Mouse (Mus musculus) liver, embryonic 15.5 days (tissue): ENCODE results near the gene Plcxd2. TPM values are rescaled to one million over a fixed set of nuclear protein-coding genes. Genes with fewer than 3 reads are reported as not detected.

ENCODE experiments used
- ATAC-seq: fragments of 200-750 bp; cut with Nextera tagmentation; 2 replicates; pipeline ENCODE4 v1.8.0; 2017; ENCODE audit warnings: moderate number of reproducible peaks, mild to moderate bottlenecking, moderate library complexity; ENCODE audit not compliant: insufficient read depth
- H3K27ac ChIP-seq: fragments of 300-500 bp; sonication (generic); replicated peaks from 2 replicates; pipeline ENCODE4 v1.5.1; 2015; ENCODE audit warnings: mild to moderate bottlenecking, inconsistent platforms
- H3K27me3 ChIP-seq: fragments of 300-500 bp; sonication (generic); 2 replicates; pipeline ENCODE4 v1.6.1; 2015; ENCODE audit warnings: mild to moderate bottlenecking, inconsistent platforms
- H3K36me3 ChIP-seq: fragments of 300-500 bp; sonication (generic); replicated peaks from 2 replicates; pipeline ENCODE4 v1.6.1; 2015; ENCODE audit warnings: moderate library complexity, mild to moderate bottlenecking, inconsistent platforms
- H3K4me1 ChIP-seq: fragments of 300-500 bp; sonication (generic); replicated peaks from 2 replicates; pipeline ENCODE4 v1.6.1; 2015; ENCODE audit warnings: inconsistent platforms
- H3K4me2 ChIP-seq: fragments of 300-500 bp; sonication (generic); 2 replicates; pipeline ENCODE4 v1.6.1; 2015; ENCODE audit warnings: moderate library complexity, mild to moderate bottlenecking, inconsistent platforms
- H3K4me3 ChIP-seq: fragments of 300-500 bp; sonication (generic); replicated peaks from 2 replicates; pipeline ENCODE4 v1.5.1; 2015; ENCODE audit warnings: mild to moderate bottlenecking, inconsistent platforms
- H3K9ac ChIP-seq: fragments of 300-500 bp; sonication (generic); 2 replicates; pipeline ENCODE4 v1.6.1; 2015; ENCODE audit warnings: moderate library complexity, mild to moderate bottlenecking, inconsistent platforms
- H3K9me3 ChIP-seq: fragments of 300-500 bp; sonication (generic); replicated peaks from 2 replicates; pipeline ENCODE4 v1.6.1; 2016; ENCODE audit warnings: inconsistent platforms
- WGBS: fragments of 180-500 bp; shearing (Covaris S2); methylation state at CpG from one replicate; pipeline ENCODE4 v1.1.7; 2015; ENCODE audit warnings: mixed read lengths; ENCODE audit not compliant: insufficient replicate concordance; 5-methylcytosine and 5-hydroxymethylcytosine counted together
- polyA plus RNA-seq: library from polyadenylated mRNA; unstranded; fragments of >200 nt; fragmentation: Nextera tagmentation; extraction: Ambion mirVana; gene quantifications from 2 replicates; pipeline ENCODE4 v1.2.1, GENCODE M21; 2015

The Plcxd2 gene
- polyA plus RNA-seq, 1 experiment from 2014 or later: 2.9 TPM

DNA sequence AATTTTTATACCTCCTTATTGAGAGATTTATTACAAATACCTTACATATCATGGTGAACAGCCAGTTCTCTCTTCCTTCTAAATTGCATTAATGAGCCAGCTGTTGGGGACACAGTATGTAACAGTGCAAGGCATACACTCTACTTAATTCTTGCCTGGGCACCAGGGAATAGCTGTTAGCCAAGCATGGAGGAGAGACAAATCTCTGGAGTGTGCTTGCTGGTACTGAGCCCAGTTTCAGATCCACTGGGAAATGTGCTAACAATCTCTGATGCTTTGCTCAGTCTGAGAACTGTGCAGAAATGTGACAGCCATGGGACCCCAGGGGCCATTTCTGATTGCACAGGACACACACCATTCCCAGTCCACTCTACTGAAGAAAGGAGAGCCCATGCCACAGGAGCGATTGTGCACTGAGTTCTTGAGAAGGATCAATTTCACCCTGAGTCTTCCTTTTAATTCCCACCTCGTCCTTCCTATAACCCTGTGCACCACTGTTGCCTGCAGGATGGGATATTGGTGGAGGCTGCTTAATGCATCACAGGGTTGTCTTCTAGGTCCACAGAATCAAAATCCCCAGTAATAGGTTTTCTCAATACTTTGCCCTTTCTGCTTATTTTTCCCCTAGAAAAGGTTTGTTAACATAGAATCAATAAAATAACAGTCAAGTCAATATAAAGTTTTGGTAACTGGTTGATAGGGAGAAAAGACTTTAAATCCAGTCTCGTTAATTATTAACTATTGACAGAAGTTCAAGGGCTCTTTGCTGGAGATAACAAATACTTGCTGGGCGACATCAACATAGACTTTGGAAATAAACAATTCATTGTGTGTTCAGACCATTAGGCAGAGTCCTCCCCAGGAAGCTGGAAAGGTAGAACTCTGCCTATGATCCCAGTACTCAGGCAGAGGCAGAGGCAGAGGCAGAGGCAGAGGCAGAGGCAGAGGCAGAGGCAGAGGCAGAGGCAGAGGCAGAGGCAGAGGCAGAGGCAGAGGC lies 25.1 kb downstream of the Plcxd2 start:
- Histone ChIP-seq H3K9ac (no peak overlapping the region), H3K27me3 (no peaks in the 10 kb centered on the region), H3K36me3 (no peaks in the 10 kb centered on the region), H3K9me3 (no peaks in the 10 kb centered on the region), H3K4me2 (no peak overlapping the region), H3K27ac (peak overlapping the region; percentile 58), H3K4me3 (no peak overlapping the region), H3K4me1 (no peaks in the 10 kb centered on the region)
- WGBS: 48% methylated on average over 4 of the region's 4 CpGs
- peak; percentile 68 for ATAC-seq

DNA sequence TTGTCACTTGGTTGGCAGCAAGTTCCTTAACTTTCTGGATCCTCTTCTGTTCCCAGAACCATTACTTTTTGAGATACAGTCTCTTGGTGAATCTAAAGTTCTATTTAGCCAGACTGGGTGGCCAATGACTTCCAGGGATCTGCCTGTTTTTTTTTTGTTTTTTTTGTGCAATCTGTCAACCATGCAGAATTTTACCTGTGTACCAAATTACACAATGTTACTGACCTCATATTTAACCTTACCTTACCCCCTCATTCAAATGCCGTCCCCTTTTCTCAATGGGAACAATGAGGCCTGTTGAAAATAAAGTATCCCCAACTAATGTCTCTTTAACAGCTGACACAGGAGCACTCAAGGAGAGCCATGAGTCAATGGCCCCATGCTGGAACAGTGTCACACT lies 33.8 kb downstream of the Plcxd2 start:
- WGBS: 72% methylated on average over 1 of the region's 1 CpGs
- ATAC-seq: no peak
- Histone ChIP-seq H3K9ac (no peak overlapping the region), H3K27me3 (no peaks in the 10 kb centered on the region), H3K27ac (no peak overlapping the region), H3K36me3 (no peaks in the 10 kb centered on the region), H3K4me1 (no peaks in the 10 kb centered on the region), H3K9me3 (no peaks in the 10 kb centered on the region), H3K4me3 (no peak overlapping the region), H3K4me2 (no peak overlapping the region)

DNA sequence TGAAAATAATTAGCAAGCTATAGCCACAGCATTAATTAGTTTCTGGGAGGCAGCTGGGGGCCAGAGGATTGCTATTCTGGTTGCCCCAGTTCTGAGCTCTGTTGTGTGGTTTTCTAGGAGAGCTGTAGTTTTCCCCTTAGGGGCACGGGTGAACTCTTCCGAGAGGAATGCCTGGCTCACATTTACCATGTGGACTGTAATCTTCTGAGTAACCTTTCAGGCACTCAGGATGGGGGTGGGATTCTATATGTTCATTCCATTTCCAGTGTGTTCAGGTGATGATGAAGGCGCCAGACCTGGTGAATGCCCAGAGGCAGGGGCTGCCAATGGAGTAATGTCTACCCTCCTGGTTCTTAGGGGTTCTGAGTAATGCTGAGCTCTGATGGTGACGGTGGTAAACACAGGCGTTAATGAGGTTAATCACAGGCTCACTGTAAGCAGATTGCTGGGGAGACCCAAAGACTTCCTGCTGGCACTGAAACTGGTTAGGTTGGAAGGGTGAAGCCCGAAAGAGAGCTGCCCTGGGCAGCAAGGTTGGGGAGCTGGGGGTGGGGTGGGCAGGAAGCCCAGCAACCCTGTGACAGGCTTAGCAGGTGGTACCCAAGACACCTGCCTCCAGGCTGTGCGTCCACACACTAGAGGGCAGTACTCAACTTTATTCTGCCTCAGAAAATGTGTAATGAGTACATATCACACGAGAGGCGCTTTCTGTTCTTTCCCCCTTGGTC lies 35.9 kb downstream of the Plcxd2 start:
- no peak overlapping the region for H3K27ac ChIP-seq
- 49% methylated on average over 9 of the region's 9 CpGs for WGBS
- no peak overlapping the region for H3K4me2 ChIP-seq
- no peaks in the 10 kb centered on the region for H3K27me3 ChIP-seq
- no peaks in the 10 kb centered on the region for H3K9me3 ChIP-seq
- no peaks in the 10 kb centered on the region for H3K36me3 ChIP-seq
- no peaks in the 10 kb centered on the region for H3K4me1 ChIP-seq
- no peak for ATAC-seq
- no peak overlapping the region for H3K4me3 ChIP-seq
- H3K9ac ChIP-seq: no peak overlapping the region

DNA sequence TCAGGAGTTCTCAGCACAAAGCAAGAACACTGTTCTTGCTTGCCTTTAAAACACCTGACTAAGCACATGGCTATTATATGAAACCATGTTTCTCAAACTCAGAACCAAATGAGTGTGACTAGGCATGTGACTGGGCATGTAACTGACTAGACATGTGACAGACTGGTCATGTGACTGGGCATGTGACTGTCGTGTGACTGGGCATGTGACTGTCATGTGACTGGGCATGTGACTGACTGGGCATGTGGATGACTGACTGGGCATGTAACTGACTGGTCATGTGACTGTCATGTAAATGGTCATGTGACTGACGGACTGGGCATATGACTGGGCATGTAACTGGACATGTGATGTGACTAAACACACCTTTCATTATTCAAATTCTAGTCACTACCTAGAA lies 39.8 kb downstream of the Plcxd2 start:
- WGBS: 58% methylated on average over 2 of the region's 2 CpGs
- ATAC-seq: no peak

DNA sequence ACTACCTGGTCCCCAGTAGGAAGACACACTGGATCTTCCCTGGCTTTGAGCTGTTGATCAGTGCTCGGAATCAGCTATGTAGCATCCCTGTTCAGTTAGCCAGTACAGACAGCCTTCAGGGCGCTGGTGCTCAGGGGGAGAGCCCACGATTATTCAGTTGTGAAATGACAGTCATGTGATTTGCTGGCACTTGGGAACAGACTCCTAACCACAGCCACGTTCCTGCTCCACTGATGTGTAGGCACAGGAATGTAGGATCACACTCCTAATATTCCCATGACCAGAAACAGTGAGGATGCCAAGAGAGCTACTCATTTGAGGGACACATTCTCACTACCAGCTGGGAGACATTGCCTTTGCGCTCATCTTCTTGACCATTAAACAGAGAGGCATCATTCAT lies 41.3 kb downstream of the Plcxd2 start:
- Histone ChIP-seq H3K27ac (no peak overlapping the region), H3K4me2 (no peak overlapping the region), H3K9ac (no peak overlapping the region), H3K36me3 (no peaks in the 10 kb centered on the region), H3K4me3 (no peak overlapping the region), H3K27me3 (no peaks in the 10 kb centered on the region), H3K4me1 (no peaks in the 10 kb centered on the region), H3K9me3 (no peaks in the 10 kb centered on the region)
- 45% methylated on average over 5 of the region's 5 CpGs for WGBS
- ATAC-seq: no peak

More for the DNA sequence above, 39.8 kb downstream of the Plcxd2 start:
- Histone ChIP-seq H3K27ac (no peak overlapping the region), H3K9ac (no peak overlapping the region), H3K4me3 (no peak overlapping the region), H3K9me3 (no peaks in the 10 kb centered on the region), H3K4me2 (no peak overlapping the region), H3K4me1 (no peaks in the 10 kb centered on the region), H3K27me3 (no peaks in the 10 kb centered on the region), H3K36me3 (no peaks in the 10 kb centered on the region)

DNA sequence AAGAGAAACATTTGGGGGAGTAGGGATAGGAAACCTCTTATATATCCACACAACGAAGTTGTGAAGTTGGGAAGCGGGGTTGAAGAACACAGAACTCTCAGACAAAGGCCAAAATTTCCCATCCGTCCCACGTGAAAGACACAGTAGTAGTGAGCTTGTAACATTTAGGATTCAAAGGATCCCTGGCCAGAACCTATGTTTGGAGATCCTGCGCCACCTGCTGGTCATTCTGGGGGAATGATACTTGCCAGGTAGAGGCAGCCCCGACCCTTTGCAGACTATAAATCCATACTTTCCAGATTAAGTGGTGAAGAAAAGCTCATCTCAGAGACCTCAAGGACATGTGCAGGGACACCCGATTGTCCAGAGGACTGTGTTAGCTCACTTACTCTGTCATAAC lies 42.5 kb downstream of the Plcxd2 start:
- Histone ChIP-seq H3K27ac (no peak overlapping the region), H3K9me3 (no peaks in the 10 kb centered on the region), H3K4me1 (no peaks in the 10 kb centered on the region), H3K4me3 (no peak overlapping the region), H3K4me2 (no peak overlapping the region), H3K36me3 (no peaks in the 10 kb centered on the region), H3K9ac (no peak overlapping the region), H3K27me3 (no peaks in the 10 kb centered on the region)
- 10% methylated on average over 7 of the region's 7 CpGs for WGBS
- ATAC-seq: no peak

DNA sequence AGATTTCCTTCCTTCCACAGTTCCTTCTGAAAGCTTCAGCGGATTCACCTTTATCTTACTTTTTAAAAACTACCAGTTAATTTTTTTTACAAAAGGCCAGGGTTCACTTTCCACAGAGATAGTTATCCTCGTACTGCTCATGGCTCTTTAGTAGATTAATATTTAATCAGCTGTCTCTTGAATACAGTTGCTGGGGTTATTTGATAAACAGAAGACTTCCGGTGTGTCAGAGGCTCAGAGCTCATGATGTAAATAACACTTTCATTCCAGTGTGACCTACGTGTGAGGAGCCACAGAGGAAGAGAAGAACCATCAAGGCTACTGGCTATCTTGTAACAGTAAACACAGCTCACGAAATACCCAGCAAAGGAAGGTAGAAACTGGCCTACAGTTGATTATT lies 43.4 kb downstream of the Plcxd2 start:
- Histone ChIP-seq H3K36me3 (no peaks in the 10 kb centered on the region), H3K4me2 (no peak overlapping the region), H3K9me3 (no peaks in the 10 kb centered on the region), H3K4me3 (no peak overlapping the region), H3K27me3 (no peaks in the 10 kb centered on the region), H3K27ac (0 out of 2 replicates have a peak overlapping the region, but pooled peaks have one; percentile 12), H3K9ac (no peak overlapping the region), H3K4me1 (no peaks in the 10 kb centered on the region)
- peak; percentile 51 for ATAC-seq
- 38% methylated on average over 5 of the region's 5 CpGs for WGBS

DNA sequence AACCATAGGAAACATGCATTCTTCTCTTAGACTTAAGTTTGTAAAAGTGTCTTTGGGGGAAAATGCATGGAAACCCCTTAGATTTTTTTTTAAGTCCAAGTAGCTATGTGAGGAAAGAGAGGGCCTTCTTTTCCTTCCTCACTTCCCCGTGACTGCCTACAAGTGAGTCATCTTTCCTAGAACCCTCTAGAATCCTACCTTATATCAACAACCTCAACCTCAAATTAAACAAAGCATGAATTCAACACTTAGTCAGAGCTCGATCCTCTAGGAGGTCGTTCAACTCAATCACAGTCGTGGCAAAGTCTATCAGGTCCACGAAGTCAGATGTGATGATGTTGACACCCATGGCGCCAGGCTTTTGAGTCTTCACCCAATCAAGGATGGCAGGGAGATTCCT lies 45.2 kb downstream of the Plcxd2 start:
- Histone ChIP-seq H3K4me3 (no peak overlapping the region), H3K27me3 (no peaks in the 10 kb centered on the region), H3K36me3 (no peaks in the 10 kb centered on the region), H3K4me2 (no peak overlapping the region), H3K4me1 (no peaks in the 10 kb centered on the region), H3K9me3 (no peaks in the 10 kb centered on the region), H3K27ac (no peak overlapping the region), H3K9ac (no peak overlapping the region)
- WGBS: 57% methylated on average over 6 of the region's 6 CpGs
- no peak for ATAC-seq

DNA sequence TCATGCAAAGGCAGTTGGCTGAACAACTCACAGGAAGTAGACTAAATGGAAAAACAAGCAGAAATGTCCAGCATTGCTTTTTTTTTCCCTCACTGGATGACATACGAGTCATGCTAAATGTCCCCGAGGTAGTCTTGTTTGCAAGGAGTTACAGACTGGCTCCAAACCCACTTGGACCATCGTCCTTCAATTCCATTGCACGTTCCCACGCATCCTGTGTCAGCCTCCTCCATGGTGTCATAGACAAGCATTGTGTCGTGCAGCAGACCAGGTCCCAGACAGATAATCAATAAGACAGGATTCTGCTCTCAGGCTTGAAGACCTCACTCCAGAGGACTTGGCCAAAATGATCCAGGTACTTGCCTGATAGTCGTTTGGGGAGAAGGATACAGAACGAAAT lies 46.2 kb downstream of the Plcxd2 start:
- WGBS: 62% methylated on average over 8 of the region's 8 CpGs
- Histone ChIP-seq H3K9ac (no peak overlapping the region), H3K4me1 (no peaks in the 10 kb centered on the region), H3K9me3 (no peaks in the 10 kb centered on the region), H3K36me3 (no peaks in the 10 kb centered on the region), H3K4me3 (no peak overlapping the region), H3K27me3 (no peaks in the 10 kb centered on the region), H3K27ac (no peak overlapping the region), H3K4me2 (no peak overlapping the region)
- no peak for ATAC-seq

DNA sequence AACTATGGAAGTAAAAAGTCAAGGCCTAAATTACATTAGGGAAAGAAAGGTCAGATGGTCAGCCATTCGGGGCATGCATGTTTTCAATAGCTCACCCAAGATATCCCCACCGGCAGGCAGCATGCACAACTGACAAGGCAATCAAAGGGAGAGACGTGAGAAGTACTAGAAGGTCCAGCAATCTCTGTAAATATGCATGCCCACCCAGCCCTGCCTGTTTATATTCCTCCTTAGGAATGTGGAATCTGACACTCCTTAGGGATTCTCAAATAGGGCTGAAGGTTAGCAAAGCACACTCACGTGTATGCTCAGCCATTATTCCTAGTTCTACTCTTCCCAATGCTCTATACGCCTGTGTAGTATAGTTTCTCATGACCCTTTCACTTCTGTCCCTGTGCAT lies 46.9 kb downstream of the Plcxd2 start:
- Histone ChIP-seq H3K36me3 (no peaks in the 10 kb centered on the region), H3K4me2 (no peak overlapping the region), H3K27ac (no peak overlapping the region), H3K9me3 (no peaks in the 10 kb centered on the region), H3K27me3 (no peaks in the 10 kb centered on the region), H3K9ac (no peak overlapping the region), H3K4me1 (no peaks in the 10 kb centered on the region), H3K4me3 (no peak overlapping the region)
- 60% methylated on average over 5 of the region's 5 CpGs for WGBS
- no peak for ATAC-seq

DNA sequence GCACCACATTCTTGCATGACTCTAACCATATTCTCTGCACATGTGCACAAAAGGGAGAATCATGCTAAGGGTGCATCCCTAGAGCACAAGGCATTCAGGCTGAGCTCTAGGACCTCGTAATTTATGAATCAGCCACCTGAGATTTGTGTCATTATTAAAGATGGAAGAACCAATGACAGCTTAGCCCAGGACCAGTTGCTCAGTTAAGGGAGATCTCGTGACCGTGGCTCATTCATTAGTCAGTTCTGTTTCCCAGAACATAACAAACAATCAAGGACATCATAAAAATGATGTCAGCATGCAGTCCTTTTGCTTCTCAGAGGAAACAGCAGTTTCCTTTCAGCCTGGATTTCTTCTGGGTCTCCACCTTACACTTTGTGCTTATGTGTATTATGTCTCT lies 49.0 kb downstream of the Plcxd2 start:
- no peak overlapping the region for H3K4me2 ChIP-seq
- H3K9me3 ChIP-seq: no peaks in the 10 kb centered on the region
- no peaks in the 10 kb centered on the region for H3K27me3 ChIP-seq
- no peak overlapping the region for H3K9ac ChIP-seq
- no peak overlapping the region for H3K27ac ChIP-seq
- no peaks in the 10 kb centered on the region for H3K36me3 ChIP-seq
- no peak overlapping the region for H3K4me3 ChIP-seq
- WGBS: 39% methylated on average over 3 of the region's 3 CpGs
- H3K4me1 ChIP-seq: no peaks in the 10 kb centered on the region
- no peak for ATAC-seq
